In the genomic region with DNA sequence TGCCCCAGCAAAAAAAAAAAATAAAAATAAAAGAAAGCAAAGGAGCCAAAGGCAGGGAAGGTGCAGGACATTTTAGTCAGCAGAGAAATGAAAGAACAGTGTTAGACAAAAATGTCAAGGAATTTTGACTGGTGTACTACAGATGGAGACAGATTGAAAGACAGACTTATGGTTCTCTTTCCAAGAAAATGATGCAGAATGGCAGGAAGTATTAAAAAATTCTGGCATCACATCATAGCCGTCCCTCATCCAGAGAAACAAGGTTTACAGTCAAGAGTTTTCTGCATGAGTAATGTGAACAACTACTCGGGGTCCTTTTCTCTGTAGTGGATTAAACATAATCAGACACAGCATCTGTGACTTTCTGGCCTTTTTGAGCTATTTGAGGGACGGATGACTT, we compare ENCODE assay signal across 32 mouse cellular contexts. TPM values are rescaled to one million over a fixed set of nuclear protein-coding genes. Genes with fewer than 3 reads are reported as not detected.
DNase-seq lines count a peak whose midpoint lies in the region; ATAC-seq and TF ChIP-seq lines count a peak whose summit lies in the region.
"Had no signal": no experiment of that assay in that cellular context is flagged by ENCODE, and none has a peak within 500 bp of the region (broad histone marks: within the 10 kb centered on the region; RNA-seq: fewer than 3 reads in every experiment).

No protein-coding gene starts in this region.

- 43% methylated on average over 3 of the region's 3 CpGs for WGBS in embryonic facial prominence, embryonic 14.5 days
- 88% methylated on average over 3 of the region's 3 CpGs for WGBS in embryonic facial prominence, embryonic 10.5 days

- H3K4me2 ChIP-seq in embryonic facial prominence, embryonic 14.5 days (ENCODE audit: low read depth, low read length): no peak overlapping the region
- H3K4me2 ChIP-seq: embryonic facial prominence, embryonic 12.5 days; forebrain, embryonic 13.5 days; heart, embryonic 12.5 days; hindbrain, embryonic 14.5 days; limb, embryonic 13.5 days; liver, embryonic 13.5 days; midbrain, embryonic 12.5 days; neural tube, embryonic 13.5 days had no signal

- no peak overlapping the region for H3K9ac ChIP-seq in embryonic facial prominence, embryonic 14.5 days (ENCODE audit: low read depth, low read length)
- H3K9ac ChIP-seq: embryonic facial prominence, embryonic 12.5 days; forebrain, embryonic 13.5 days; heart, embryonic 12.5 days; hindbrain, embryonic 14.5 days; limb, embryonic 13.5 days; liver, embryonic 13.5 days; midbrain, embryonic 12.5 days; neural tube, embryonic 13.5 days had no signal

- no peaks in the 10 kb centered on the region for H3K27me3 ChIP-seq in embryonic facial prominence, embryonic 14.5 days (replicated peaks; ENCODE audit: control insufficient read depth, insufficient read depth, low read length)
- no peaks in the 10 kb centered on the region for H3K27me3 ChIP-seq in embryonic facial prominence, embryonic 10.5 days (replicated peaks; ENCODE audit: low read depth, poor library complexity, severe bottlenecking)
- H3K27me3 ChIP-seq: embryonic facial prominence, embryonic 12.5 days; forebrain, embryonic 13.5 days; heart, embryonic 12.5 days; limb, embryonic 13.5 days; liver, embryonic 13.5 days; megakaryocyte, embryonic 14.5 days; midbrain, embryonic 12.5 days; neural tube, embryonic 13.5 days had no signal

- no peak for TF ChIP-seq CTCF in layer of hippocampus, adult 2 months (conservative IDR thresholded peaks at IDR 0.05)

- no peak for ATAC-seq in embryonic facial prominence, embryonic 14.5 days (ENCODE audit: low read depth)
- ATAC-seq: forebrain, embryonic 13.5 days; intestine, postnatal 0 days; lung, postnatal 0 days; Patski had no signal

- peak; percentile 42 for DNase-seq in embryonic facial prominence, embryonic 14.5 days (ENCODE audit: low spot score)
- no peak for DNase-seq in embryonic facial prominence, embryonic 10.5 days (ENCODE audit: low spot score)
- DNase-seq in layer of hippocampus, adult 2 months (ENCODE audit: low spot score in 2 of 2): peak; percentile 26 to 52
- no peak for DNase-seq in layer of hippocampus, postnatal 25 days (ENCODE audit: extremely low spot score in 1 of 2, low spot score in 1 of 2)
- DNase-seq in brain, embryonic 18.5 days (ENCODE audit: low read depth, low spot score): peak; percentile 45
- no peak for DNase-seq in embryo, embryonic 11 days
- DNase-seq in cerebellum, postnatal 36 days: no peak
- DNase-seq: adrenal gland, postnatal 10 days; cerebellum, adult 2 months; cerebellum, postnatal 14 days; heart, adult 2 months; heart, postnatal 4 days; kidney, adult 9 months; kidney, postnatal 10 days; liver, embryonic 13.5 days; lung, adult 18-20 months; lung, postnatal 4 days; right cerebral cortex, postnatal 4 days had no signal

- no peaks in the 10 kb centered on the region for H3K9me3 ChIP-seq in embryonic facial prominence, embryonic 14.5 days (ENCODE audit: control insufficient read depth, low read length)
- no peaks in the 10 kb centered on the region for H3K9me3 ChIP-seq in embryonic facial prominence, embryonic 10.5 days
- H3K9me3 ChIP-seq: embryonic facial prominence, embryonic 12.5 days; forebrain, embryonic 13.5 days; G1E; heart, embryonic 12.5 days; limb, embryonic 13.5 days; liver, embryonic 13.5 days; megakaryocyte, embryonic 14.5 days; midbrain, embryonic 12.5 days; neural tube, embryonic 13.5 days had no signal

- H3K36me3 ChIP-seq in embryonic facial prominence, embryonic 14.5 days (ENCODE audit: control insufficient read depth, insufficient read depth, low read length): no peaks in the 10 kb centered on the region
- H3K36me3 ChIP-seq in embryonic facial prominence, embryonic 10.5 days (replicated peaks): no peaks in the 10 kb centered on the region
- H3K36me3 ChIP-seq: embryonic facial prominence, embryonic 12.5 days; G1E; heart, embryonic 12.5 days; limb, embryonic 13.5 days; liver, embryonic 13.5 days; midbrain, embryonic 12.5 days; neural tube, embryonic 13.5 days had no signal

- no peak overlapping the region for H3K4me3 ChIP-seq in embryonic facial prominence, embryonic 14.5 days (ENCODE audit: low read depth, low read length)
- no peak overlapping the region for H3K4me3 ChIP-seq in embryonic facial prominence, embryonic 10.5 days
- no peak overlapping the region for H3K4me3 ChIP-seq in layer of hippocampus, adult 2 months
- H3K4me3 ChIP-seq: embryonic facial prominence, embryonic 12.5 days; erythroblast, embryonic 14.5 days; forebrain, embryonic 13.5 days; heart, adult 2 months; heart, embryonic 12.5 days; left cerebral cortex, adult 2 months; limb, embryonic 13.5 days; liver, embryonic 13.5 days; megakaryocyte, embryonic 14.5 days; midbrain, embryonic 12.5 days; neural tube, embryonic 13.5 days had no signal

- H3K4me1 ChIP-seq in embryonic facial prominence, embryonic 14.5 days (ENCODE audit: control insufficient read depth, insufficient read depth, low read length): no peaks in the 10 kb centered on the region
- no peaks in the 10 kb centered on the region for H3K4me1 ChIP-seq in embryonic facial prominence, embryonic 10.5 days
- H3K4me1 ChIP-seq: embryonic facial prominence, embryonic 12.5 days; forebrain, embryonic 13.5 days; heart, embryonic 12.5 days; limb, embryonic 13.5 days; liver, embryonic 13.5 days; megakaryocyte, embryonic 14.5 days; midbrain, embryonic 12.5 days; neural tube, embryonic 13.5 days had no signal

- no peak overlapping the region for H3K27ac ChIP-seq in embryonic facial prominence, embryonic 14.5 days (replicated peaks; ENCODE audit: low read depth, low read length)
- no peak overlapping the region for H3K27ac ChIP-seq in embryonic facial prominence, embryonic 10.5 days (replicated peaks)
- H3K27ac ChIP-seq in layer of hippocampus, adult 2 months: peak overlapping the region; percentile 51; the same call in 1 of the 2 replicates
- H3K27ac ChIP-seq: embryonic facial prominence, embryonic 12.5 days; forebrain, embryonic 13.5 days; heart, adult 2 months; hindbrain, embryonic 14.5 days; left cerebral cortex, adult 2 months; limb, embryonic 13.5 days; liver, embryonic 13.5 days; midbrain, embryonic 12.5 days; neural tube, embryonic 13.5 days had no signal

RNA-seq across cellular contexts. Expression of gene Slit2, which starts 52.7 kb away (rescaled TPM):
- 27.0 and 27.6 TPM in 2 replicates for polyA plus RNA-seq in embryonic facial prominence, embryonic 14.5 days (2014; fragmentation: Nextera tagmentation; extraction: Ambion mirVana)
- 24.2 and 27.0 TPM in 2 replicates for polyA plus RNA-seq in embryonic facial prominence, embryonic 10.5 days (2016; fragmentation: Nextera tagmentation; extraction: Ambion mirVana)
- 10 to 100 TPM; 36.8 to 42.5 TPM for total RNA-seq in layer of hippocampus, adult 2 months (2021)
- total RNA-seq in layer of hippocampus, postnatal 25 days (2021): 10 to 100 TPM; 33.2 to 36.7 TPM
- polyA plus RNA-seq: G1E had no signal

Comparison
In these comparisons a context has a peak if more than half of its experiments do, and no peak if none do; other contexts are left out.
1. DNase-seq: peak in embryonic facial prominence, embryonic 14.5 days (single experiment), layer of hippocampus, adult 2 months (2 of 2) and brain, embryonic 18.5 days (single experiment); none in embryonic facial prominence, embryonic 10.5 days (single experiment), layer of hippocampus, postnatal 25 days (0 of 2), embryo, embryonic 11 days (single experiment) and cerebellum, postnatal 36 days (0 of 2).